Mouse (Mus musculus) hematopoietic multipotent progenitor cell, adult 10-12 weeks (in vitro differentiated cells): ENCODE measurements around the gene Gm13871. TPM values are rescaled to one million over a fixed set of nuclear protein-coding genes. Genes with fewer than 3 reads are reported as not detected.

Source experiments
- polyA plus RNA-seq: library from polyadenylated mRNA; stranded (reverse); fragments of >175 nt; gene quantifications from 2 replicates; pipeline ENCODE4 v1.2.3, GENCODE M21; 2012; ENCODE audit warnings: low replicate concordance

Gm13871 gene
- not detected in 2 replicates for polyA plus RNA-seq

GRCm38 (mm10) chr4:73905853-73906252 lies at the start of gene Gm13871:
TSS of gene Gm13871 (minus strand) at chr4:73905953.

GRCm38 (mm10) chr4:73950375-73950896 lies 44.7 kb upstream of the Gm13871 start, which contains the start of gene 2310002L09Rik:
TSS of gene 2310002L09Rik (minus strand) at chr4:73950846.

DNA sequence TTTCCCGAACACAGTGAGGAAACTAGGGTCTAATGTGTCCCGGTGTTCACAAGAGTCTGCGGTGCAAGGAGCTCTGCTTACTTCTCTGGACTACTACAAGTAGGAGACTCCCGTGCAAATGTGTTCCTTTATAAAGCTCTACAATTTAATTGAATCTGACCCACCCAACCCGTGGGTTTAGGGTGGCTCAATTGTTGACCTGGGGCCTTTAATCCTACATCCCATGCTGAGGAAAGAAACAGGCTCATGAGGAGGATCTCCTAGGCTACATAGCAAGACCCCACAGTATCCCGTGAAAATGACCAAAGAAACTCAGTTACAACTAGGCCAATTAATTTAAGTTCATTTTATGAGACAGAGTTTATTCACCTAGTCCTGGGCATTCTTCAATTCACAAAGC lies 14.9 kb upstream of the Gm13871 start, which contains the start of gene Gm11756:
Gene Gm11756, minus strand, starts transcription at position 101 of the 400 bp plus-strand sequence.

GRCm38 (mm10) chr4:73891012-73891411 lies 14.7 kb downstream of the Gm13871 start, which contains the start of gene Gm11757:
TSS of gene Gm11757 (minus strand) at chr4:73891112.

GRCm38 (mm10) chr4:73876166-73876565 lies 29.6 kb downstream of the Gm13871 start, which contains the start of gene Gm11758:
TSS of gene Gm11758 (minus strand) at chr4:73876266.

Other genes with a start within 250 kb of the Gm13871 start
- not detected in 2 replicates for gene Gm11239, start 237.6 kb downstream of the Gm13871 start, polyA plus RNA-seq
- gene Gm428, start 222.4 kb downstream of the Gm13871 start, polyA plus RNA-seq, result not detected in 2 replicates
- not detected in 2 replicates for gene Rasef, start 115.0 kb downstream of the Gm13871 start, polyA plus RNA-seq
- gene Gm11758, start 29.7 kb downstream of the Gm13871 start, polyA plus RNA-seq, result not detected in 2 replicates
- not detected in 2 replicates for gene Gm11757, start 14.8 kb downstream of the Gm13871 start, polyA plus RNA-seq
- gene Gm11756, start 14.8 kb upstream of the Gm13871 start, polyA plus RNA-seq, result not detected in 2 replicates
- not detected in 2 replicates for gene 2310002L09Rik, start 44.9 kb upstream of the Gm13871 start, polyA plus RNA-seq
- 0.04 TPM in 1 of 2 replicates, not detected in the other for gene Frmd3, start 107.5 kb upstream of the Gm13871 start, polyA plus RNA-seq